Mouse (Mus musculus) liver, adult (tissue): ENCODE measurements at regions not wholly inside any gene's neighbourhood (a gene's known extent, or its start where the extent isn't known, plus 50 kb on each side); places are given as distances from the start of the nearest gene placed in this dataset.

Source experiments
- GATA4 ChIP-seq: IDR thresholded peaks from 2 replicates; pipeline ENCODE4 v1.6.1; 2014; ENCODE audit warnings: mild to moderate bottlenecking, low read length; ENCODE audit not compliant: insufficient replicate concordance

DNA sequence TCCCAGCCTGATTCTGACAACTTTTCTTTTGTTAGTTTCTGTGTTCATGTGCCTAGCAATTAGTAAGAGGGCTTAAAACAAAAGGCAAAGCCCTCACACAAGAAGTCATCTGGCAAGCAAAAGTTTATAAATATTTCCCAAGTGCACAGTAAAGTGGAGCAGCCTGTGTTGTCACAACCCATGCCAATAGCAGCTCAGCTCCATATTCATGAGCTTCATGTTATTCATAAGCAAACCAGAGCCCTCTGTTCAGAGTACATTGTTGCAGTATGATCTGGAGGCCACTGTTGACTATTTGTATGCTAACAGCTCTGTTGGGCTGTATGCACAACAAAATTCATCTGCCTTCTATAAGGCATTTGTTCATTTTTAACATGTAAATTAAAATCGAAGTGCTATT is 245.6 kb downstream of the 4930544G11Rik start:
- TF ChIP-seq GATA4, result no peak

- TF ChIP-seq GATA4, result no peak
Measured at GRCm38 (mm10) chr6:66200136-66200790, 247.9 kb downstream of the 4930544G11Rik start.

DNA sequence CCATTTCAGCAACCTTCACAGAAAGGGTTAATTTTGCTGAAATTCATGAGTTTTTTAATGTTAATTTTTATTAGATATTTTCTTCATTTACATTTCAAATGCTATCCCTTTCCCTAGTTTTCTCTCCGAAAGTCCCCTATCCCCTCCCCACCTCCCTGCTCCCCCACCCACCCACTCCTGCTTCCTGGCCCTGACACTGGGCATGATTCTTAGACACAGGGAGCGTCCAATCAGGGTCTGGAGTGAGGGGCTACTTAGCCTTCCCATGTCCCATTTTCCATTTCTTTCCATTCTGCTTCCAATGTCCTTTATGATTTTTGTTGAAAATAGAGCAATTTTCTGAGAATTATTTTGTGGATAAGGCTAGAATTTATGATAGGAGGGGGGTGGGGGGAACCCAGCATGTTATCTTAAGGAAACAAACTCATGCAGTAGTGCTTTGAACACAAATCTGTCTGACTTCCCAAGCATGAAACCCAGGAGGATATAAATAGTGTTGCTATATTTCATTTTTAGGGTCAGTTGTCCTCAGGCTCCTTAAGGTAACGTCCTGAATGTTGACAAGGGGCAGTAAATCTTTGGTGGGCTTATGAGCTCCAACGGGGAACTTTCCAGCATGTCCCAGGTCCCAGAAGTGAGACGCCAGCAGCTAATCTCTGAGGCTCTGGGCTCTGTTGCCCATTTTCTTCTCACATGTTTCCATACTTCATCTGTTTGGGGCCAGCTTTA is 254.0 kb downstream of the 4930544G11Rik start:
- no peak for TF ChIP-seq GATA4

- TF ChIP-seq GATA4, result no peak
Measured at GRCm38 (mm10) chr6:66217543-66217942, 265.1 kb downstream of the 4930544G11Rik start.

DNA sequence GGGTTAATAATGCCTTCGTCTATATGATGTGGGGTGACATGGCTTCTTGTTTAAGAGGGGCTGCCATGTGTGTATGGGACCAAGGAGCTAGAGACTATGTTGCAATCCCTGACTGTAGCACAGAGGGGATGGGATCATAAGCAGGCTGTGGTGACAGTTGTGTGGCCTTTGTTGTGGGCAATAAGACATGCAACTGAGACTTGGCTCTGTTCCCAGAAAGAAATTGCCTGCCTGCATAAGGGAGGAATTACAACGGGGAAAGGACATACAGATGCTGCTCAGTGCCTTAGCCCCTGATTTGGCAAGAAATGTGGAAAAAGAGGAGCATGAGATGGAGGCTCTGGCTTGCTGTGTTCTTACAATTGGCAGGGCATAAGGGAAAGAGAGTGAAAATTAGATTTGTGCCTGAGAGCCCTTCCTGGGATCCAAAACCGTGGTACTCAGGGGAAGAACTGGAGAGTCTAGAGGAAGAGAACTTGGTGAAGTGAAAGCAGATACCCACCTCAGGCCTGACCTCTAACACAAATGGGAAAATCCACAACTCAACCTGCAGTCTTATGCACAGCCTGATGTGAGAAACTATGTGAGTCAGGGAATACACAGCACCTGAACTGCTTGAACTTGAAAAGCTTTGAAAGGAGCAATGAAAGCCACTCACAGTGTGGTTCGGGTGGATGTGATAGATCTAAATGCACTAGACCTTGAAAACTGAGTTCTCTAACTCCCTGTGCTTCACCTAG is 271.9 kb downstream of the 4930544G11Rik start:
- TF ChIP-seq GATA4, result no peak

- no peak for TF ChIP-seq GATA4
Measured at GRCm38 (mm10) chr6:66236368-66236767, 284.0 kb downstream of the 4930544G11Rik start.

- no peak for TF ChIP-seq GATA4
Measured at GRCm38 (mm10) chr6:66255378-66255777, 279.8 kb upstream of the Mad2l1 start.

- no peak for TF ChIP-seq GATA4
Measured at GRCm38 (mm10) chr6:66263429-66263828, 271.8 kb upstream of the Mad2l1 start.

- TF ChIP-seq GATA4, result no peak
Measured at GRCm38 (mm10) chr6:66263918-66264317, 271.3 kb upstream of the Mad2l1 start.

GRCm38 (mm10) chr6:66268427-66268826 is 266.8 kb upstream of the Mad2l1 start:
- TF ChIP-seq GATA4, result no peak

GRCm38 (mm10) chr6:66271414-66272206 is 263.6 kb upstream of the Mad2l1 start:
- no peak for TF ChIP-seq GATA4

DNA sequence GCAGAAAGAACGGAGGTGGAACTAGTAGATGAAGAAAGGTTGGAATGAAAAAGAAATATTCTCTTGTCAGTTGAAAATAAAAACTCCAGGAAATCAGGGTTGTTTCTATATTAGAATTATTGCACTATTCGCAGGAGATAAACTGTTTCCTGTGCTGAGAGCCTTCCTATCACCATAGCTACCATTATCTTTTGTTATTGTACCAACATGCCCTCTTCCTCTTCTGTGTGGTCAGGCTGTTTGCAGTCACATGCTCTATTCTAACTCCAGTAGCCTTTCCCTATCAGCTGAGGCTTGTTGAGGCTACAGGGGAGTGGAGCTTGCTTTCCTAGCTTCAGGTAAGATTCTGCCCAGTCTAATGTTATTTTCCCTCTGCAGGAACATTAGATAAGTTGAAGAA is 263.0 kb upstream of the Mad2l1 start:
- peak; percentile 78 for TF ChIP-seq GATA4

- no peak for TF ChIP-seq GATA4
Measured at GRCm38 (mm10) chr6:66274737-66275136, 260.5 kb upstream of the Mad2l1 start.

- TF ChIP-seq GATA4, result no peak
Measured at GRCm38 (mm10) chr6:66280701-66281100, 254.5 kb upstream of the Mad2l1 start.

GRCm38 (mm10) chr6:66282566-66283115 is 252.5 kb upstream of the Mad2l1 start:
- TF ChIP-seq GATA4, result no peak
